9 mouse cellular contexts compared by ENCODE assay signal in genomic region chr5:36766958-36767703, GRCm38 (mm10). TPM values are rescaled to one million over a fixed set of nuclear protein-coding genes. Genes with fewer than 3 reads are reported as not detected.
DNase-seq lines count a peak whose midpoint lies in the region; ATAC-seq lines count a peak whose summit lies in the region.
"Had no signal": no experiment of that assay in that cellular context is flagged by ENCODE, and none has a peak within 500 bp of the region (broad histone marks: within the 10 kb centered on the region; RNA-seq: fewer than 3 reads in every experiment).

No protein-coding gene starts in this region.

- ATAC-seq in kidney, embryonic 16.5 days (ENCODE audit: low FRiP score, low TSS enrichment), result peak; percentile 59; the same call in 1 of the 2 replicates
- no peak for ATAC-seq in kidney, embryonic 15.5 days (replicated peaks; ENCODE audit: low FRiP score)
- ATAC-seq in common myeloid progenitor, adult 5-6 weeks (replicated peaks; ENCODE audit: low read depth, poor library complexity, severe bottlenecking), result peak; percentile 91
- peak; percentile 86 for ATAC-seq in hindbrain, embryonic 12.5 days (ENCODE audit: low FRiP score)
- ATAC-seq in neural tube, embryonic 13.5 days (ENCODE audit: low read depth), result peak; percentile 82

- no peak overlapping the region for H3K9ac ChIP-seq in kidney, embryonic 16.5 days (replicated peaks; ENCODE audit: low read length)
- no peak overlapping the region for H3K9ac ChIP-seq in kidney, embryonic 15.5 days
- no peak overlapping the region for H3K9ac ChIP-seq in hindbrain, embryonic 12.5 days
- no peak overlapping the region for H3K9ac ChIP-seq in neural tube, embryonic 13.5 days
- H3K9ac ChIP-seq: lung, embryonic 14.5 days had no signal

- H3K4me1 ChIP-seq in kidney, embryonic 16.5 days (ENCODE audit: insufficient read depth, low read length), result peaks cover 5% of the 10 kb centered on the region; the same call in 1 of the 2 replicates
- peaks cover 11% of the 10 kb centered on the region for H3K4me1 ChIP-seq in kidney, embryonic 15.5 days
- H3K4me1 ChIP-seq in hindbrain, embryonic 12.5 days, result peaks cover 27% of the 10 kb centered on the region
- peaks cover 26% of the 10 kb centered on the region for H3K4me1 ChIP-seq in neural tube, embryonic 13.5 days (replicated peaks)

- H3K4me2 ChIP-seq in kidney, embryonic 16.5 days (replicated peaks; ENCODE audit: low read depth, low read length), result no peak overlapping the region
- no peak overlapping the region for H3K4me2 ChIP-seq in kidney, embryonic 15.5 days
- peak overlapping the region; percentile 19; the same call in 1 of the 2 replicates for H3K4me2 ChIP-seq in hindbrain, embryonic 12.5 days (replicated peaks)
- no peak overlapping the region for H3K4me2 ChIP-seq in neural tube, embryonic 13.5 days
- H3K4me2 ChIP-seq: lung, embryonic 14.5 days had no signal

- no peak overlapping the region for H3K27ac ChIP-seq in kidney, embryonic 16.5 days (ENCODE audit: low read length)
- no peak overlapping the region for H3K27ac ChIP-seq in kidney, embryonic 15.5 days
- peak overlapping the region; percentile 64 for H3K27ac ChIP-seq in hindbrain, embryonic 12.5 days
- H3K27ac ChIP-seq in neural tube, embryonic 13.5 days (replicated peaks), result 0 out of 2 replicates have a peak overlapping the region, but pooled peaks have one; percentile 42

- no peaks in the 10 kb centered on the region for H3K36me3 ChIP-seq in kidney, embryonic 16.5 days (ENCODE audit: insufficient read depth, low read length)
- H3K36me3 ChIP-seq in kidney, embryonic 15.5 days, result no peaks in the 10 kb centered on the region
- no peaks in the 10 kb centered on the region for H3K36me3 ChIP-seq in hindbrain, embryonic 12.5 days
- no peaks in the 10 kb centered on the region for H3K36me3 ChIP-seq in neural tube, embryonic 13.5 days

- no peaks in the 10 kb centered on the region for H3K9me3 ChIP-seq in kidney, embryonic 16.5 days (ENCODE audit: low read length)
- H3K9me3 ChIP-seq in kidney, embryonic 15.5 days (replicated peaks), result no peaks in the 10 kb centered on the region
- H3K9me3 ChIP-seq in hindbrain, embryonic 12.5 days (replicated peaks), result no peaks in the 10 kb centered on the region
- no peaks in the 10 kb centered on the region for H3K9me3 ChIP-seq in neural tube, embryonic 13.5 days

- 35% methylated on average over 10 of the region's 10 CpGs for WGBS in kidney, embryonic 16.5 days
- 37% methylated on average over 10 of the region's 10 CpGs for WGBS in kidney, embryonic 15.5 days
- WGBS in hindbrain, embryonic 12.5 days, result 24% methylated on average over 10 of the region's 10 CpGs
- 21% methylated on average over 10 of the region's 10 CpGs for WGBS in neural tube, embryonic 13.5 days

- H3K4me3 ChIP-seq in kidney, embryonic 16.5 days (ENCODE audit: low read length), result no peak overlapping the region
- H3K4me3 ChIP-seq in kidney, embryonic 15.5 days (replicated peaks), result no peak overlapping the region
- H3K4me3 ChIP-seq in hindbrain, embryonic 12.5 days, result no peak overlapping the region
- no peak overlapping the region for H3K4me3 ChIP-seq in neural tube, embryonic 13.5 days

- no peaks in the 10 kb centered on the region for H3K27me3 ChIP-seq in kidney, embryonic 16.5 days (ENCODE audit: insufficient read depth, low read length)
- no peaks in the 10 kb centered on the region for H3K27me3 ChIP-seq in kidney, embryonic 15.5 days
- H3K27me3 ChIP-seq in hindbrain, embryonic 12.5 days, result no peaks in the 10 kb centered on the region
- H3K27me3 ChIP-seq in neural tube, embryonic 13.5 days, result no peaks in the 10 kb centered on the region

- DNase-seq in gastrocnemius, postnatal 4 days (ENCODE audit: low spot score in 2 of 2), result no peak
- no peak for DNase-seq in adipocyte (ENCODE audit: low spot score)
- DNase-seq in kidney, adult 8-10 months, result no peak
- DNase-seq: lung, embryonic 14.5 days had no signal

RNA-seq across cellular contexts. Expression of gene Bloc1s4, which starts 18.7 kb away (rescaled TPM):
- polyA plus RNA-seq in kidney, embryonic 16.5 days (2015; fragmentation: Nextera tagmentation; extraction: Ambion mirVana), result 24.9 and 25.4 TPM in 2 replicates
- 25.6 and 26.7 TPM in 2 replicates for polyA plus RNA-seq in kidney, embryonic 15.5 days (2015; fragmentation: Nextera tagmentation; extraction: Ambion mirVana)
- total RNA-seq in common myeloid progenitor, adult 5-6 weeks (2017), result 18.3 and 20.3 TPM in 2 replicates
- polyA plus RNA-seq in hindbrain, embryonic 12.5 days (2016; fragmentation: Nextera tagmentation; extraction: Ambion mirVana), result 28.0 and 29.2 TPM in 2 replicates
- 26.8 and 29.8 TPM in 2 replicates for polyA plus RNA-seq in neural tube, embryonic 13.5 days (2015; fragmentation: Nextera tagmentation; extraction: Ambion mirVana)
- 10 to 100 TPM; 10.9 to 11.9 TPM for total RNA-seq in gastrocnemius, postnatal 4 days (2021)

RNA-seq across cellular contexts. Expression of gene Mrfap1, which starts 29.4 kb away (rescaled TPM):
- polyA plus RNA-seq in kidney, embryonic 16.5 days (2015; fragmentation: Nextera tagmentation; extraction: Ambion mirVana), result 396 and 428 TPM in 2 replicates
- polyA plus RNA-seq in kidney, embryonic 15.5 days (2015; fragmentation: Nextera tagmentation; extraction: Ambion mirVana), result 474 and 520 TPM in 2 replicates
- total RNA-seq in common myeloid progenitor, adult 5-6 weeks (2017), result 273 and 299 TPM in 2 replicates
- polyA plus RNA-seq in hindbrain, embryonic 12.5 days (2016; fragmentation: Nextera tagmentation; extraction: Ambion mirVana), result 495 and 532 TPM in 2 replicates
- 323 and 340 TPM in 2 replicates for polyA plus RNA-seq in neural tube, embryonic 13.5 days (2015; fragmentation: Nextera tagmentation; extraction: Ambion mirVana)
- 100 to 1,000 TPM; 330 to 357 TPM for total RNA-seq in gastrocnemius, postnatal 4 days (2021)

Comparison
In these comparisons a context has a peak if more than half of its experiments do, and no peak if none do; other contexts are left out.
1. H3K27ac ChIP-seq: peak in hindbrain, embryonic 12.5 days (single experiment) and neural tube, embryonic 13.5 days (single experiment); none in kidney, embryonic 16.5 days (single experiment) and kidney, embryonic 15.5 days (single experiment).